Mouse (Mus musculus): ENCODE results near the gene Krt26. TPM values are rescaled to one million over a fixed set of nuclear protein-coding genes. Genes with fewer than 3 reads are reported as not detected.

Krt26 gene
- polyA plus RNA-seq, 1 experiment from 2014 or later = 1.6 TPM

GRCm38 (mm10) chr11:99284011-99284410, 53.8 kb downstream of the Krt26 start:
- no peak overlapping the region for H3K4me2 ChIP-seq (replicated peaks)
- no peak overlapping the region for H3K9ac ChIP-seq
- no peak for ATAC-seq (ENCODE audit: insufficient number of reproducible peaks, low FRiP score, low TSS enrichment, low read depth)
- H3K9me3 ChIP-seq (replicated peaks) = no peaks in the 10 kb centered on the region
- H3K36me3 ChIP-seq = no peaks in the 10 kb centered on the region
- H3K4me3 ChIP-seq (replicated peaks) = no peak overlapping the region
- peaks cover 4% of the 10 kb centered on the region for H3K4me1 ChIP-seq
- 64% methylated on average over 5 of the region's 5 CpGs for WGBS
- no peak overlapping the region for H3K27ac ChIP-seq (replicated peaks)
- H3K27me3 ChIP-seq = no peaks in the 10 kb centered on the region

DNA sequence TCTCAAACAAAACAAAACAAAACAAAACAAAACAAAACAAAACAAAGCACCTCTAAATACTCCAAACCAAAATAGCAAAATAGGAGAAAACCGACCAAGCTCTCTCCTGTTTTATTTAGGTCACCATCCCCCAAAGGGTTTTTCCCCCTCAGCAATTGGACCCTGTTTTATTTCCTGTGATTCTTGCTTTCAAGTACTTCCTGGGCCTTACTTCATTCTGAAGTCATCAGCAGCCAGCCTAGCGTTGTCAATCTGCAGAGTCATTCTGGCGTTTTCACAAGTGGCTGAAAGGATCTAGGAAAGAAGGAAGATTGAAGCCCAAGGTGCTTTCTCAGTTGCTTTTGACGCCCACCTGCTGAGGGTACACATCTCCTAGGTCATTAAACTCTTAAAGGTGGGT, 54.4 kb downstream of the Krt26 start:
- ATAC-seq (ENCODE audit: insufficient number of reproducible peaks, low FRiP score, low TSS enrichment, low read depth) = no peak
- Histone ChIP-seq H3K27me3 (no peaks in the 10 kb centered on the region), H3K9ac (no peak overlapping the region), H3K36me3 (no peaks in the 10 kb centered on the region), H3K4me2 (replicated peaks) (no peak overlapping the region), H3K4me1 (peaks cover 4% of the 10 kb centered on the region), H3K4me3 (replicated peaks) (no peak overlapping the region), H3K9me3 (replicated peaks) (no peaks in the 10 kb centered on the region), H3K27ac (replicated peaks) (no peak overlapping the region)
- 58% methylated on average over 4 of the region's 4 CpGs for WGBS

DNA sequence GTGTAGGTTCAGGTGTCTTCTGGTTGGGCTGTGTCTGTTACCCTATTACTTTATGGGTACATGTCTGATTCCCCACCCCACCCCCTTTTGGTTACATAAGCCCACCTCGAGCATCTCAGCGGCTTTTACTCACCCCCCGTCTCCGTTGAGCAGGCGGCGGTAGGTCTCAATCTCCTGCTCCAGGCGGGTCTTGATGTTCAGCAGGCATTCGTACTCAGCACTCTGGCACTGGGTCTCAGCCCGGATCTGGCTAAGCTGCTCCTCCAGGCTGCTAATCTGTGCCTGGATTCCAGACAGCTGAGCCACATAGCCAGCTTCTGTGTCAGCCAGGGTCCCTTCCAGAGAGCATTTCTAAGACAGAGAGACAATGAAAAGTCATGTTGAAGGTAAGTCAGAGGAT, 56.6 kb downstream of the Krt26 start:
- Histone ChIP-seq H3K4me3 (replicated peaks) (no peak overlapping the region), H3K4me1 (peaks cover 7% of the 10 kb centered on the region), H3K27ac (replicated peaks) (no peak overlapping the region), H3K27me3 (no peaks in the 10 kb centered on the region), H3K9ac (no peak overlapping the region), H3K36me3 (no peaks in the 10 kb centered on the region), H3K4me2 (replicated peaks) (no peak overlapping the region), H3K9me3 (replicated peaks) (no peaks in the 10 kb centered on the region)
- no peak for ATAC-seq (ENCODE audit: insufficient number of reproducible peaks, low FRiP score, low TSS enrichment, low read depth)
- WGBS = 66% methylated on average over 9 of the region's 9 CpGs

DNA sequence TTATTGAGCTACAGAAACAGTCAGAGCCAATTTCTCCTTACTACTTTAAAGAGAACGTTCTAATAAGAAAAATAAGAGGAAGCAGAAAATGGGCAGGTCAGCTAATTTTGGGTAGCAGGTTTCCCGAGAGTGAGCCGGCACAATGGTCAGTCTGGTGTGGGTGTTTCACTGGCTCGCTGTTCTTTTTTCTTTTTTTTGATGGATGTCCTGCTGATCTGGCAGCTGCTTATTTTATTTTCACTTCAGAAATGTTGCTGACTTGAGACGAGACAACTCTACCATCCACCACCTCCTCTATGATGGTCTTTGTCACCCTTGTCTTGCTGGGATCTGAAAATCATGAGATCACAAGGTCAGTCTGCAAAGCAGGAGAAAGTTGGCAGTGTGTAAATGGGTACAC, 57.8 kb downstream of the Krt26 start:
- Histone ChIP-seq H3K4me2 (replicated peaks) (no peak overlapping the region), H3K9ac (no peak overlapping the region), H3K9me3 (replicated peaks) (no peaks in the 10 kb centered on the region), H3K4me3 (replicated peaks) (no peak overlapping the region), H3K27me3 (no peaks in the 10 kb centered on the region), H3K4me1 (peaks cover 6% of the 10 kb centered on the region), H3K36me3 (no peaks in the 10 kb centered on the region), H3K27ac (replicated peaks) (no peak overlapping the region)
- WGBS = 75% methylated on average over 5 of the region's 5 CpGs
- ATAC-seq (ENCODE audit: insufficient number of reproducible peaks, low FRiP score, low TSS enrichment, low read depth) = no peak

Other genes starting within 250 kb of the Krt26 start
- 2.7 and 2.8 TPM in 2 replicates for gene Tns4, start 248.7 kb downstream of the Krt26 start, polyA plus RNA-seq (2015; fragmentation: Nextera tagmentation; extraction: Ambion mirVana)
- gene Ccr7, start 182.9 kb downstream of the Krt26 start, polyA plus RNA-seq (2015; fragmentation: Nextera tagmentation; extraction: Ambion mirVana) = 0.57 and 0.59 TPM in 2 replicates
- gene Smarce1, start 106.9 kb downstream of the Krt26 start, polyA plus RNA-seq (2015; fragmentation: Nextera tagmentation; extraction: Ambion mirVana) = 228 and 240 TPM in 2 replicates
- 0.71 and 0.79 TPM in 2 replicates for gene Krt222, start 93.9 kb downstream of the Krt26 start, polyA plus RNA-seq (2015; fragmentation: Nextera tagmentation; extraction: Ambion mirVana)
- 2.9 and 4.7 TPM in 2 replicates for gene Krt24, start 52.7 kb downstream of the Krt26 start, polyA plus RNA-seq (2015; fragmentation: Nextera tagmentation; extraction: Ambion mirVana)
- gene Krt25, start 15.0 kb downstream of the Krt26 start, polyA plus RNA-seq (2015; fragmentation: Nextera tagmentation; extraction: Ambion mirVana) = 26.1 and 71.3 TPM in 2 replicates
- 44.9 and 72.2 TPM in 2 replicates for gene Krt27, start 13.1 kb upstream of the Krt26 start, polyA plus RNA-seq (2015; fragmentation: Nextera tagmentation; extraction: Ambion mirVana)
- gene Krt28, start 36.9 kb upstream of the Krt26 start, polyA plus RNA-seq (2015; fragmentation: Nextera tagmentation; extraction: Ambion mirVana) = 19.5 and 36.8 TPM in 2 replicates
- gene Krt10, start 51.4 kb upstream of the Krt26 start, polyA plus RNA-seq (2015; fragmentation: Nextera tagmentation; extraction: Ambion mirVana) = 506 and 568 TPM in 2 replicates
- gene Krt12, start 84.3 kb upstream of the Krt26 start, polyA plus RNA-seq (2015; fragmentation: Nextera tagmentation; extraction: Ambion mirVana) = 0.24 and 0.88 TPM in 2 replicates
- gene Krt20, start 100.2 kb upstream of the Krt26 start, polyA plus RNA-seq (2015; fragmentation: Nextera tagmentation; extraction: Ambion mirVana) = 0.55 and 0.58 TPM in 2 replicates
- gene Krt23, start 155.2 kb upstream of the Krt26 start, polyA plus RNA-seq (2015; fragmentation: Nextera tagmentation; extraction: Ambion mirVana) = 37.0 and 46.2 TPM in 2 replicates
- gene Krt39, start 183.4 kb upstream of the Krt26 start, polyA plus RNA-seq (2015; fragmentation: Nextera tagmentation; extraction: Ambion mirVana) = 0.16 and 0.35 TPM in 2 replicates
- 0.81 and 1.5 TPM in 2 replicates for gene Krt40, start 205.2 kb upstream of the Krt26 start, polyA plus RNA-seq (2015; fragmentation: Nextera tagmentation; extraction: Ambion mirVana)
- 9.5 and 12.3 TPM in 2 replicates for gene Krtap3-3, start 212.9 kb upstream of the Krt26 start, polyA plus RNA-seq (2015; fragmentation: Nextera tagmentation; extraction: Ambion mirVana)
- gene Krtap3-2, start 218.9 kb upstream of the Krt26 start, polyA plus RNA-seq (2015; fragmentation: Nextera tagmentation; extraction: Ambion mirVana) = 2.8 and 2.9 TPM in 2 replicates
- gene Gm11939, start 221.5 kb upstream of the Krt26 start, polyA plus RNA-seq (2015; fragmentation: Nextera tagmentation; extraction: Ambion mirVana) = 1.2 TPM in 1 of 2 replicates, not detected in the other
- gene Krtap3-1, start 228.7 kb upstream of the Krt26 start, polyA plus RNA-seq (2015; fragmentation: Nextera tagmentation; extraction: Ambion mirVana) = 5.7 and 13.1 TPM in 2 replicates
- gene Krtap1-5, start 243.1 kb upstream of the Krt26 start, polyA plus RNA-seq (2015; fragmentation: Nextera tagmentation; extraction: Ambion mirVana) = 3.7 and 5.9 TPM in 2 replicates
- 2.0 and 2.2 TPM in 2 replicates for gene Krtap1-4, start 245.7 kb upstream of the Krt26 start, polyA plus RNA-seq (2015; fragmentation: Nextera tagmentation; extraction: Ambion mirVana)